Mouse (Mus musculus): Measurements from ENCODE around the gene Gsta3. TPM values are rescaled to one million over a fixed set of nuclear protein-coding genes. Genes with fewer than 3 reads are reported as not detected.

The Gsta3 gene
- polyA plus RNA-seq, 1 experiment from 2014 or later = 10.3 TPM

DNA sequence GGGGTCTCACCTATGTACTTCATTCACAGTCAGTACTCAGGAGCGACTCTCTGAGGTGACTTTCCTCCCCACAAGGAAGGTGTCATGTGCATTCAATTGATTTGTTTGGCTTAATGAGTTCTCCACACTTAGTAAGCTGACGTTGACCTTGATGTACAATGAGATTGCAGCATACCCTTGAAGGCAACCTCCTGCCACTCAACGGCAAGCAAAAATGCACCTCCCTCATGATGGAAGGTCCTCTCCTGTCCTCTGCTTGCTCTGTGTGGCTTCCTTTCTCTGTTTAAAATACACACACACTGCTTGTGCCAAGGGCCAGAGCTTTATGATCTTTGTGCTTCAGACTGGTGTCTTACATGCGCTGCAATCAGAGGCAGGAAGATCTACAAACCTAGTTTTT, 64.3 kb downstream of the Gsta3 start:
- ATAC-seq (ENCODE audit: insufficient number of reproducible peaks, low FRiP score, low TSS enrichment, low read depth) = no peak
- H3K4me2 ChIP-seq (replicated peaks) = no peak overlapping the region
- H3K4me1 ChIP-seq = no peaks in the 10 kb centered on the region
- no peaks in the 10 kb centered on the region for H3K36me3 ChIP-seq
- 85% methylated on average over 4 of the region's 4 CpGs for WGBS
- no peaks in the 10 kb centered on the region for H3K27me3 ChIP-seq
- H3K27ac ChIP-seq (replicated peaks) = no peak overlapping the region
- H3K9ac ChIP-seq = no peak overlapping the region
- no peak overlapping the region for H3K4me3 ChIP-seq (replicated peaks)
- H3K9me3 ChIP-seq (replicated peaks) = no peaks in the 10 kb centered on the region

DNA sequence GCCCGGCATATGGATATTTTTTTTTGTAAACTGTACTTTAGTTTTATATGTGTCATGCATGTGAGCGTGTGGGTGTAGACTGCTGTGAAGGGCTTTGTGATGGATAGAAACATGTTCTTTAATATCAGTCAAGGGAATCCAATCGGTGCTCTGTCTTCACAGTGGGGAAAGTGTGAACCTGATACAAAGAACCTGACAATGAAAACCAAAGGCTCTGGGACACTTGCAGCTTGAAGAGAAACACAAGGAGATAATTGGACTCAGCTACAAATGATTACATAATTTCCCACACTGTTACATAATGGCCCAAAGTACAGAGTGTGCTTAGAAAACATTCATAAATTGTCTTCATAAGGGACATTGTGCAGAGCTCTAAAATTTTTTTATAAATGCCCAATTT, 65.1 kb downstream of the Gsta3 start:
- H3K27ac ChIP-seq (replicated peaks) = no peak overlapping the region
- H3K36me3 ChIP-seq = no peaks in the 10 kb centered on the region
- no peak overlapping the region for H3K4me3 ChIP-seq (replicated peaks)
- no peak overlapping the region for H3K9ac ChIP-seq
- no peak overlapping the region for H3K4me2 ChIP-seq (replicated peaks)
- no peaks in the 10 kb centered on the region for H3K4me1 ChIP-seq
- H3K27me3 ChIP-seq = no peaks in the 10 kb centered on the region
- no peak for ATAC-seq (ENCODE audit: insufficient number of reproducible peaks, low FRiP score, low TSS enrichment, low read depth)
- no peaks in the 10 kb centered on the region for H3K9me3 ChIP-seq (replicated peaks)
- WGBS = 80% methylated on average over 3 of the region's 3 CpGs

DNA sequence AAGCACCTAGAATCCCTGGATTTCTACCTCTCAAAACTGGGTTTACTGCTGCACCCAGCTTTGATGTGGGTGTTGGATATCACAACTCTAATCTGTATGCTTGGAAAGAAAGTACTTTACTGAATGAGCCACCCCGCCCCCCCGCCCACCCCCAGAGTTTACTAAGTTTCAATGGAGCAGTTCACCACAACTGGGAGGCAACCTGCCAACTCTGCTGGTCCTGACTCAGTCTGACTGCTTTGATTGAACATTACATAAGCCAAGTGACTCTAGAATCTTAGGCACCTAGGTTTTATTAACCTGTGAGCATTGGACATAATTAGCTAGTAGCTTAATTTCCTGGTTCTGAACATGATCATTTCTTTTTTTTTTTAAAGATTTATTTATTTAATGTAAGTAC, 73.9 kb downstream of the Gsta3 start:
- H3K27ac ChIP-seq (replicated peaks) = no peak overlapping the region
- no peak overlapping the region for H3K4me3 ChIP-seq (replicated peaks)
- H3K9ac ChIP-seq = no peak overlapping the region
- no peaks in the 10 kb centered on the region for H3K36me3 ChIP-seq
- no peaks in the 10 kb centered on the region for H3K4me1 ChIP-seq
- H3K27me3 ChIP-seq = no peaks in the 10 kb centered on the region
- ATAC-seq (ENCODE audit: insufficient number of reproducible peaks, low FRiP score, low TSS enrichment, low read depth) = no peak
- no peaks in the 10 kb centered on the region for H3K9me3 ChIP-seq (replicated peaks)
- H3K4me2 ChIP-seq (replicated peaks) = no peak overlapping the region
- WGBS = 81% methylated on average over 2 of the region's 2 CpGs

Other genes starting within 250 kb of the Gsta3 start
- 10.3 and 11.0 TPM in 2 replicates for gene Tram2, start 161.4 kb upstream of the Gsta3 start, polyA plus RNA-seq (2015; fragmentation: Nextera tagmentation; extraction: Ambion mirVana)
- 10.5 and 11.5 TPM in 2 replicates for gene Tmem14a, start 22.0 kb upstream of the Gsta3 start, polyA plus RNA-seq (2015; fragmentation: Nextera tagmentation; extraction: Ambion mirVana)
- gene Khdc1a, start 109.1 kb downstream of the Gsta3 start, polyA plus RNA-seq (2015; fragmentation: Nextera tagmentation; extraction: Ambion mirVana) = not detected in 2 replicates
- gene Khdc1c, start 127.7 kb downstream of the Gsta3 start, polyA plus RNA-seq (2015; fragmentation: Nextera tagmentation; extraction: Ambion mirVana) = not detected in 2 replicates
- 0.09 and 0.12 TPM in 2 replicates for gene Khdc1b, start 143.0 kb downstream of the Gsta3 start, polyA plus RNA-seq (2015; fragmentation: Nextera tagmentation; extraction: Ambion mirVana)

Data from embryonic facial prominence, embryonic 15.5 days (tissue).